Mouse (Mus musculus) kidney, embryonic 16.5 days (tissue): ENCODE data around the gene Mical1. TPM values are rescaled to one million over a fixed set of nuclear protein-coding genes. Genes with fewer than 3 reads are reported as not detected.

Experiments used
- ATAC-seq: fragments of 200-750 bp; cut with Nextera tagmentation; 2 replicates; pipeline ENCODE4 v1.8.0; 2017; ENCODE audit warnings: moderate TSS enrichment; ENCODE audit not compliant: low FRiP score, low TSS enrichment
- H3K27ac ChIP-seq: fragments of 300-500 bp; sonication (generic); 2 replicates; pipeline ENCODE4 v1.5.1; 2014; ENCODE audit warnings: low read length
- H3K27me3 ChIP-seq: fragments of 300-500 bp; sonication (generic); 2 replicates; pipeline ENCODE4 v1.6.1; 2014; ENCODE audit warnings: low read length, control low read depth, mixed read lengths; ENCODE audit not compliant: insufficient read depth
- H3K36me3 ChIP-seq: fragments of 300-500 bp; sonication (generic); 2 replicates; pipeline ENCODE4 v1.6.1; 2014; ENCODE audit warnings: low read length, control low read depth, mixed read lengths; ENCODE audit not compliant: insufficient read depth
- H3K4me1 ChIP-seq: fragments of 300-500 bp; sonication (generic); 2 replicates; pipeline ENCODE4 v1.6.1; 2014; ENCODE audit warnings: low read length, control low read depth, mixed read lengths; ENCODE audit not compliant: insufficient read depth
- H3K4me2 ChIP-seq: fragments of 300-500 bp; sonication (generic); replicated peaks from 2 replicates; pipeline ENCODE4 v1.6.1; 2014; ENCODE audit warnings: low read depth, low read length
- H3K4me3 ChIP-seq: fragments of 300-500 bp; sonication (generic); 2 replicates; pipeline ENCODE4 v1.5.1; 2014; ENCODE audit warnings: mild to moderate bottlenecking, low read length
- H3K9ac ChIP-seq: fragments of 300-500 bp; sonication (generic); replicated peaks from 2 replicates; pipeline ENCODE4 v1.6.1; 2014; ENCODE audit warnings: low read length
- H3K9me3 ChIP-seq: fragments of 300-500 bp; sonication (generic); 2 replicates; pipeline ENCODE4 v1.6.1; 2016; ENCODE audit warnings: low read length, control low read depth
- WGBS: fragments of 180-500 bp; shearing (Covaris S2); extraction: QIAGEN DNeasy Blood & Tissue Kit; methylation state at CpG from one replicate; pipeline ENCODE4 v1.1.7; 2014; 5-methylcytosine and 5-hydroxymethylcytosine counted together
- polyA plus RNA-seq: library from polyadenylated mRNA; unstranded; fragments of >200 nt; fragmentation: Nextera tagmentation; extraction: Ambion mirVana; gene quantifications from 2 replicates; pipeline ENCODE4 v1.2.1, GENCODE M21; 2015

Mical1 gene
- polyA plus RNA-seq, 1 experiment from 2014 or later, result 34.6 TPM

- Histone ChIP-seq H3K9me3 (no peaks in the 10 kb centered on the region), H3K36me3 (no peaks in the 10 kb centered on the region), H3K27ac (peak overlapping the region; percentile 98), H3K4me2 (peak overlapping the region; percentile 70), H3K9ac (peak overlapping the region; percentile 98), H3K4me1 (peaks cover 24% of the 10 kb centered on the region), H3K27me3 (no peaks in the 10 kb centered on the region), H3K4me3 (peak overlapping the region; percentile 88)
- peak; percentile 69 for ATAC-seq
- 0% methylated on average over 23 of the region's 23 CpGs for WGBS
Measured at GRCm38 (mm10) chr10:41518508-41518980, 42.4 kb downstream of the Mical1 start.

GRCm38 (mm10) chr10:41518981-41519618 lies 43.0 kb downstream of the Mical1 start, which contains the start of gene Cd164:
TSS of gene Cd164 (plus strand) at chr10:41519414.
- H3K4me1 ChIP-seq, result peaks cover 25% of the 10 kb centered on the region
- under 1% methylated on average over 60 of the region's 69 CpGs for WGBS
- H3K36me3 ChIP-seq, result no peaks in the 10 kb centered on the region
- H3K9me3 ChIP-seq, result no peaks in the 10 kb centered on the region
- peak within 1 kb of the TSS; percentile 70 for H3K4me2 ChIP-seq
- peak within 1 kb of the TSS; percentile 98 for H3K9ac ChIP-seq
- no peaks in the 10 kb centered on the region for H3K27me3 ChIP-seq
- H3K4me3 ChIP-seq, result peak within 1 kb of the TSS; percentile 88
- ATAC-seq, result peak; percentile 95
- H3K27ac ChIP-seq, result peak within 1 kb of the TSS; percentile 98

DNA sequence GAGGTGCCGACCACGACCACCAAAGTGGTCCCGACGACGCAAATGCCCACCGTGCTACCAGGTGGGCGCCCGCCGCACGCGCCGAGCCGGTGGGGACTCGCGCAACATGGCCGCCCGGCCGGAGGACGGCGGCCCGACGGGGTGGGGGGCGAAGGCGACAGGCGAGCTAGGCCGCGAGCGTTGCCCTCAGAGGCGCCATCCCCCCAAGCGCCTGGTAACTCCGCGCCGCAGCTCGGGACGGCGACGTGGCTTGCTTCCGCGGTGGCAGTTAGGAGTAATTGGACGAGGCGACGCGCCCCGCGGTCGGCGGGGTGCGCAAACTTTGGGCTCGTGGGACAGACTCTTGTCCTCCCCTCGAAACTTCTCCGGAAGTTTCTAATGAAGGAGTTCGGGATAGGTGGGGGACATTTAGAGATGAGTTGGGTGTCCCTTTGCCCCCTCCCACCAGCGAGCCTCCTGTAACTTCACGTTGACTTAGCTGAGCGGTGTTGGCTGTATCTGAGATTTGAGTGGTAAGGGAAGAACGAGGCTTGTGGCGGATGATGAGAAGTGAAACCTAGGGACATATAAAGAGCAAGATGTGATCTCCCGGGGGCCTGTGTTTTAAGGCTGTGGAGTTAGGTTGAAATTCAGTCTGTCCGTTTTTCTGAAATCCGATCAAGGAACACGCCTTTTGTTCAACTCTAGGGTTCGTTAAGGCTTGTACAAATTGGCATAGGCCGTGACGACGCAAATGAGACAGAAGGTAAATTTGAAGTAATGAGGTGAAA lies 43.7 kb downstream of the Mical1 start:
- peak overlapping the region; percentile 88 for H3K4me3 ChIP-seq

GRCm38 (mm10) chr10:41520410-41520673 lies 44.2 kb downstream of the Mical1 start:
- peak overlapping the region; percentile 70 for H3K4me2 ChIP-seq
- H3K4me1 ChIP-seq, result peaks cover 25% of the 10 kb centered on the region
- no peak overlapping the region for H3K27ac ChIP-seq
- no peak for ATAC-seq
- no peaks in the 10 kb centered on the region for H3K9me3 ChIP-seq
- H3K27me3 ChIP-seq, result no peaks in the 10 kb centered on the region
- peak overlapping the region; percentile 88 for H3K4me3 ChIP-seq
- H3K36me3 ChIP-seq, result peaks cover 8% of the 10 kb centered on the region; the same call in 1 of the 2 replicates
- WGBS, result under 1% methylated on average over 5 of the region's 5 CpGs
- H3K9ac ChIP-seq, result peak overlapping the region; percentile 98

More for the DNA sequence above, 43.7 kb downstream of the Mical1 start:
- Histone ChIP-seq H3K27ac (peak overlapping the region; percentile 98), H3K36me3 (peaks cover 5% of the 10 kb centered on the region; the same call in 1 of the 2 replicates), H3K4me2 (peak overlapping the region; percentile 70), H3K9ac (peak overlapping the region; percentile 98), H3K9me3 (no peaks in the 10 kb centered on the region), H3K4me1 (peaks cover 25% of the 10 kb centered on the region), H3K27me3 (no peaks in the 10 kb centered on the region)
- WGBS, result under 1% methylated on average over 65 of the region's 65 CpGs
- ATAC-seq, result peak; percentile 0; the same call in 1 of the 2 replicates

GRCm38 (mm10) chr10:41523386-41523785 lies 47.3 kb downstream of the Mical1 start:
- Histone ChIP-seq H3K36me3 (peaks cover 23% of the 10 kb centered on the region; the same call in 1 of the 2 replicates), H3K4me3 (no peak overlapping the region), H3K27ac (no peak overlapping the region), H3K4me2 (no peak overlapping the region), H3K9me3 (no peaks in the 10 kb centered on the region), H3K9ac (no peak overlapping the region), H3K4me1 (peaks cover 25% of the 10 kb centered on the region), H3K27me3 (no peaks in the 10 kb centered on the region)
- 76% methylated on average over 3 of the region's 3 CpGs for WGBS
- no peak for ATAC-seq

- no peaks in the 10 kb centered on the region for H3K27me3 ChIP-seq
- no peak overlapping the region for H3K4me2 ChIP-seq
- H3K4me3 ChIP-seq, result no peak overlapping the region
- H3K36me3 ChIP-seq, result peaks cover 28% of the 10 kb centered on the region; the same call in 1 of the 2 replicates
- no peak overlapping the region for H3K27ac ChIP-seq
- no peak overlapping the region for H3K9ac ChIP-seq
- no peak for ATAC-seq
- no peaks in the 10 kb centered on the region for H3K9me3 ChIP-seq
- WGBS, result 79% methylated on average over 1 of the region's 1 CpGs
- H3K4me1 ChIP-seq, result peaks cover 25% of the 10 kb centered on the region
Measured at GRCm38 (mm10) chr10:41525696-41526095, 49.6 kb downstream of the Mical1 start.

- no peak overlapping the region for H3K9ac ChIP-seq
- ATAC-seq, result no peak
- no peaks in the 10 kb centered on the region for H3K4me1 ChIP-seq
- no peak overlapping the region for H3K27ac ChIP-seq
- H3K4me3 ChIP-seq, result no peak overlapping the region
- H3K27me3 ChIP-seq, result no peaks in the 10 kb centered on the region
- 91% methylated on average over 5 of the region's 5 CpGs for WGBS
- no peak overlapping the region for H3K4me2 ChIP-seq
- H3K36me3 ChIP-seq, result peaks cover 52% of the 10 kb centered on the region
- no peaks in the 10 kb centered on the region for H3K9me3 ChIP-seq
Measured at GRCm38 (mm10) chr10:41529972-41530371, 53.9 kb downstream of the Mical1 start.

- Histone ChIP-seq H3K9me3 (no peaks in the 10 kb centered on the region), H3K27ac (no peak overlapping the region), H3K4me2 (no peak overlapping the region), H3K27me3 (no peaks in the 10 kb centered on the region), H3K9ac (no peak overlapping the region), H3K4me3 (no peak overlapping the region), H3K36me3 (peaks cover 47% of the 10 kb centered on the region), H3K4me1 (no peaks in the 10 kb centered on the region)
- 96% methylated on average over 2 of the region's 2 CpGs for WGBS
- no peak for ATAC-seq
Measured at GRCm38 (mm10) chr10:41535991-41536390, 59.9 kb downstream of the Mical1 start.
